Mouse (Mus musculus) left cerebral cortex, adult 8-10 months (tissue): ENCODE data around the gene Pakap. TPM values are rescaled to one million over a fixed set of nuclear protein-coding genes. Genes with fewer than 3 reads are reported as not detected.

ENCODE experiments used
- DNase-seq, 2 experiments: peaks; one replicate each; pipeline ENCODE4 v3.0.0; 2022; ENCODE audit warnings: low spot score in 2 of 2
- total RNA-seq, 4 experiments: library from RNA; stranded (reverse); gene quantifications; 2 replicates each; pipeline ENCODE4 v1.2.4; 2022

Gene Pakap
- total RNA-seq, 4 experiments from 2014 or later = 19.2 to 22.2 (median 20.2) TPM

GRCm38 (mm10) chr4:57574181-57574580, 6.2 kb downstream of the Pakap start:
- DNase-seq = no peak

- DNase-seq = no peak
These were observed 6.7 kb downstream of the Pakap start for GRCm38 (mm10) chr4:57574646-57575045.

- DNase-seq = no peak
These were observed 7.7 kb downstream of the Pakap start for GRCm38 (mm10) chr4:57575686-57576085.

DNA sequence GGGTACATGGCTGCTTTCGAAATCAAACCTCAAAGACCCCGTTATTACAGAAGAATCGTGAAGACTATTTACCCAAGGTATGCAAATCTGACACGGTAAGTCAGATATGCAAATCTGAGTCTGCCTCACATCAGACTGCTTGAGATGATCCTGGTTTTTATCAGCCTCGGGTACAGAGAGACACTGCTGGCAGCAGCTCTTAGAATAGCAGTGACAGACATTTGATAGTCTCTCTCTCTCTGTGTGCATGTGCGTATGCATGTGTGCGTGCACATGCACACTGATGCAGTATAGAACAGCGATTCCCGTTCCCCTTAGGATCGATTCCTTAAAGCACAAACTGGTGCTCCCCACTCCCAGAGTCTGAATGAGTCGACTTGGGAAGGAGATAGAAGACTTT, 8.1 kb downstream of the Pakap start:
- DNase-seq = no peak

GRCm38 (mm10) chr4:57579683-57580082, 11.7 kb downstream of the Pakap start:
- DNase-seq = no peak

DNA sequence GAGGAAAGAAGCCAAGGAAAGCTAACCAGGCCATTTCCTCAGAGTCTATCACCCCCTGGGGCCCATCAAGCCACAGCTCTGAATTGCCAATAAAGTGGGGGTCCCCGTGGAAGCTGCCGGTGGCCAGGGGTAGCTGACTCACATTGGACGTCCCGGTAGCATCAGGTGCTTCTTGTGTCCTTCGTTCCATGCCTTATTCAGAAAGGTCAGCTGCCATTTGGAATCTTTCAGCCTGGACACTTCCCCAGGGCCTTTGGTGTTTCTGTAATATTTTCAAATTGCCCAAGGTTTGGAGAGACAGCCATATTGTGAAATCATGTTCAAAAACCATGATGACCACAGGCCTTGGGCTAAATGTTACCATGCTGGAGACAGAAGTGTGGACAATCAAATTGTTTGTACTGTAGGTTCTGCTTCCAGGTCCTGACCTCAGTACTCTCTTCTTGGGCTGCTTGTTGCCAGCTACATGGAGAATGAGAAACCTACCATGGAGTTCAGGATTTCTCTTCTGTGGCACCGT, 17.4 kb downstream of the Pakap start:
- DNase-seq = no peak

DNA sequence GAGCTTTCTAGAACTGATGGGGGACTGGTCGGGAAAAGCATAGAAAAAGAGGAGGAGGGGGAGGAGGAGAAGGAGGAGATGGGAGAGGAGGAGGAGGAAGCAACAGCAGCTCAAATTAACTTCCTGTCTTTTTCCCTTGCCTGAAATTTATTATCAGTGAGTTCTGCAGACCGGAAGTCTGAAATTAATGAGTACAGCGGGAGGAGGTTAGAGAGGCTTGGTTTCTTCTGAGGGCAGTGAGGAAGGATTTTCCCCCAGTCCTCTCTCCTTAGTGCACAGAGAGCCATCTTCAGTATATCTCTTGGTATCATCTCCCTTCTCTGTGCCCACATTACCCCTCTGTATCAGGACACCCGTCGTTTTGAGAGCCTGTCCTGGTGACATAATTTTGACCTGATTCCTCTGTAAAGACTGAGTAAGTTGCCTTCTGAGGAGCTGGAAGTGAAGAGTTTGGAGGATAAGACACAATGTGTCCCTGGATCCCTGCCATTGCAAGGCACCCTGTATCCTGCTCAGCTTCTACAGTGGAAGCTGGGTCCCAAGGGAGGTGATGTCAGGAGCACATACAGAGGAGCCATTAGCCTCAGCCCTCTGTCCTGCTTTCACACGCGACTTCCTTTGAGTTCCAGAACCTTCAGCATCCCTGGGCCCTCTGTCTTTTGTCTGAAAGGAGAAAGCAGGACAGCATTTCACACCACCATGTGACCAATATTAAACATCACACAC, 19.1 kb downstream of the Pakap start:
- DNase-seq = no peak

GRCm38 (mm10) chr4:57588356-57588755, 20.4 kb downstream of the Pakap start:
- DNase-seq = no peak

DNA sequence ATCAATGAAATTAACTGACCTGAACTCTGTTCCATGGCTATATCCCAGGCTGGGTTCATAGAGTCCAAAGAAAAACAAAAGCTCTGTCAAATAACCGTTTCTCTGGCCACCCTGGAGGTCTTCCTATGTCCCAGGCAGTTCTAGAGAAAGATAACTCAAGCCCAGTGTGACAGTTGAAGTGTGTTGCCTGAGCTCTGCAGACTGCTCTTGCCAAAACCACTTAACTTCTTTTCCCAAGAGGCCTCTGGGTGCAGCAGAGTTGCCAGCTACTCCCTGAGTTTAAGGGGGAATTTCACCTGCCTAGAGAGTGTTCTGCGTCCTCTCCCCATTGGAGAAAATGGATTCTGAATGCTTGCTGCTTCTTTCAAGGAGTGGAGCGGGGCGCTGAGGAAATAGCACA, 24.8 kb downstream of the Pakap start:
- DNase-seq = no peak

GRCm38 (mm10) chr4:57599946-57600345, 32.0 kb downstream of the Pakap start:
- DNase-seq = no peak

- DNase-seq = no peak
These were observed 32.9 kb downstream of the Pakap start for GRCm38 (mm10) chr4:57600685-57601457.

- no peak for DNase-seq
These were observed 33.5 kb downstream of the Pakap start for GRCm38 (mm10) chr4:57601458-57601835.

DNA sequence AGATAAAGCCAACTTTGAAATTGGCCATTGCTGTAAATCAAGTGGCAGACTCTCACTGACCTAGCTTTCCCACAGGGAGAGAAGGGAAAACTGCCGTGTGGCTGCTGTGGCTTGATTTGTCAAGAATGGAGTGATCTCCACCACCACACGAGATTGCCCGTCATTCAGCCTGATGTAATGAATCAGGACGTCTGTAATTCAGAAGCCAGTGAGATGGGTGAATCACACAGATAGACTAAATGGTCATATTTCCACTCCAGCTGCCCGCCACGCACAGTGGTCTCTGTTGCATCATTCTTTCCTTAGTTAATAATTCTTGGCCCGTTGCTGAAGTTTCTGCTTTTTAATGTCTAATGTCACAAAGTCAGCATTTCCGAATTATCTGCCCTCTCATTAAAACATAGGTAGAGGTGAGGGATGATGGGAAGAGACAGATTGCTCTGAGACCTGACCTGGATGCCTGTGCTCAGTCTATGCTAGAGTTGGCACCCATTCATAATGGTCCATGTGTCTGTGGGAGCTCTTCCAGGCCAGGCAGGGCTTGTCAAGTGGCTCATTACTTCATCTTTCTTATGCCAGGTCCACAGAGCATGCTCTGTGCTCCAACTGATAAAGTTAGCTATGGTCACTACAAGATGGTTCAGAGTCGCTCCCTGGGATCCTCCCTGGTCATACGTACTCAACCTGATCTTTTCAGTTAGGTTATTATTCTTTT, 34.1 kb downstream of the Pakap start:
- no peak for DNase-seq

DNA sequence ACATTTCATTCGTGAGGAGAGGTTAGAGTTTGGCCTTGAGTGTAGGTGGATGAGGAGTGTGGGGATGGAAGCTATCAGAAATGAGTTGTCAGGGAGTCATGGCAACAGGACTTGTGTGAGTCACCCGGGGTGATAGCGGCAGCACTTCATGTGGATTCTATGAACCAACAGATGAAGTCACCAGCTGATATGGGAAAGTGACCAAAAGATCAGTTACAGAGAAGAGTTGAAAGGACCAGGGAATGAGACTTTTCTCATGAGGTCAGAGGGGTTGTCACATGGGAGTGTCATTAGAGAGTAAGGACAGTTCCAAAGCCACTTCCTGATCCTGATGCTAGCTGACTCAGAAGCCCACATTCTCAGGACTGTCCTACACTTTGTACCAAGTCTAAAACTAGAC, 38.3 kb downstream of the Pakap start:
- no peak for DNase-seq

DNA sequence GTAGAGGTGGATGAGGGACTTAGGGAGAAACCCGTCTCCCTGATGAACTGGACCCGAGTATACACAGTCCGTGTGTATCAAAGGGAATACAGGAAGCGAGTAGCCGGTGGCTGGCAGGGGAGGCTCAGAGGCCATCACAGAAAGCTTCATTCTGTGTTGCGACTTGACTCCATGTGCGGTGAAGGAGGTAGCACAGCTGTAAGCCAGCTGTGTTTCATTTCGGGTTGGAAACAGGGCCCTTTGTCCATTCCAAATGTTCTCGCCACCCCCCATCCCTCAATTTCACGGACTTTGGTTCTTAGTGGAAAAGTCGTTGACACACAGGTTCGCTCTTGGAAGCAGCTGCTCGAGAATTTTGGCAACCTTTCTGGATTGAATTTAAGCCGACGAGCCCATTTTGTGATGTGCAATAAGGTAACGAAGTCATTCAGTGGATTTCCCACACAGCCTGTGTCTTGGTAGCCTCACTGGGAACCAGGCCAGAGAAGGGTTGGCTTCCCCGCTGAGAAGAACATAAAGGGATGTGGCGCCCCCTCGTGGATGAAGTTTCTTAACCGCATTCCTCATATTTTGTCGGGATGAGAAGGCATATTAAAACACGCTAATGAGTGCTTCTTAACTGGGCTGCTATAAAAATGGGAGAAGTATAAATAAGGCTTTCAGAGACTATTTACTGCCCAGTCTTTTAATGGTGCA, 39.4 kb downstream of the Pakap start:
- peak; percentile 74 to 76 for DNase-seq

GRCm38 (mm10) chr4:57611303-57612077, 43.5 kb downstream of the Pakap start:
- no peak for DNase-seq

DNA sequence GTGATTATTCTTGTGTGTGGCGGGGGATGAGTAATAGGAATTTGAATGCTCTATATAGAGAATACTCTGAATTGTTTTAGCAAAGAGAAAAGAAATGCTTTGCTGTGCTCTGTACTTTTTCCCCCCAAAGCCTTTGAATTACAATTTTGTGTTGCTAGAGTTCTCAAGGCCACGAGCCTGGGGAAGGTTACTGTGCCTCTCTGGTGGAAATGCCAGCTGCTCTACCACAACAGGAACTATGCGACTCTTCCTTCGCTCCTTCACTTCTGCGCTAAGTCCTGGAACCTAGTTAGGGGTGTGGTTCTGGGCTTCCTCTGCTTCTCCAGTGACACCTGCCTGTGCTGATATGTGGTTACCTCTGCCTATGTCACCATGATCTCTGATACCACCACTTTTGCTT, 44.7 kb downstream of the Pakap start:
- DNase-seq = no peak

DNA sequence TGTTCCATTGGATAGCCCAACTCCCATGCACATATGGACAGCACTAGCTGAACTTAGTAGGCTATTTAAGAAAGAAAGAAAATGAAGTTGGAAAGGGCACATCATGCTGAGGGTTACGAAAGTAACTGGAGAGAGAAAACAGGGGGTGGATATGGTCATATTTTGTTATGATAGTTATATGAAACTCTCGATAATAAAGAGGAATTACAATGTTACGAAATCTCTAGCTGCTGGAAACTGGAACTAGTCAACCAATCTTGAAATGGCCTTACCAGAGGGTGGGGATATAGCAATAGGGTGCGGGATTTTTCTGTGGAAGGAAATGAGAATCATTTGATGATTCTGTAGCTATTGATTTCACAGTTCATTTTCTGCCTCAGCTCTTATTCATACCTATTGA, 46.7 kb downstream of the Pakap start:
- DNase-seq = no peak

DNA sequence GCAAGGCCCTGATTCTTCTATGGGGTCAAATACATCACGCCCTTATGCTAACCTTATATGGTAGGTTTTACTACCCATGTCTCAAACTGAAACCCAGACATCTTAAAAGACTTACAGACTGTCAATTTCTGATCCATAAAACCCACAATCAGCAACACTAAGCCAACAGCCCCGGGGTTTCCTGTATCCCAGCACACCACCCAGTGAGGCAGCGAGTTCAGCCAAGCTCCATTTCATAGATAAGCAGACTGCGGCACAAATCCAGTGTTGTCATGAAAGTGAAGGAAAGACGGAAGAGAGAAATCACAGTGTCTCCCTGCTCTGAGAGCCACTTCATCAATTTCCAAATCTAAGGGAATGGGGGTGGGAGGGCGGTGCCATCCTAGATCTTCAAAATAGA, 50.8 kb downstream of the Pakap start:
- no peak for DNase-seq

GRCm38 (mm10) chr4:57622816-57623215, 54.8 kb downstream of the Pakap start:
- peak in 1 of 2 experiments; percentile 72 for DNase-seq

GRCm38 (mm10) chr4:57624819-57625218, 56.8 kb downstream of the Pakap start:
- no peak for DNase-seq
